Mouse (Mus musculus) olfactory bulb, adult 2 months (tissue): ENCODE results near the gene 1700047I17Rik2. TPM values are rescaled to one million over a fixed set of nuclear protein-coding genes. Genes with fewer than 3 reads are reported as not detected.

Source experiments
- polyA plus RNA-seq: library from polyadenylated mRNA; stranded (reverse); fragments of >200 nt; gene quantifications from 2 replicates; pipeline ENCODE4 v1.2.4, GENCODE M21; 2012; ENCODE audit warnings: low replicate concordance; ENCODE audit not compliant: missing spikeins, insufficient read depth, insufficient read length

Gene 1700047I17Rik2
- polyA plus RNA-seq, 1 experiment: not detected

Other genes with a start within 250 kb of the 1700047I17Rik2 start
- gene Gm20403, start 213.1 kb upstream of the 1700047I17Rik2 start, polyA plus RNA-seq: not detected in 2 replicates
- gene Baz1a, start 185.2 kb upstream of the 1700047I17Rik2 start, polyA plus RNA-seq: not detected in 2 replicates
- gene 2700097O09Rik, start 119.5 kb upstream of the 1700047I17Rik2 start, polyA plus RNA-seq: not detected in 2 replicates
- 183 TPM in 1 of 2 replicates, not detected in the other for gene Srp54a, start 119.3 kb upstream of the 1700047I17Rik2 start, polyA plus RNA-seq
- gene Fam177a, start 75.1 kb upstream of the 1700047I17Rik2 start, polyA plus RNA-seq: not detected in 2 replicates
- gene Srp54b, start 44.5 kb upstream of the 1700047I17Rik2 start, polyA plus RNA-seq: not detected in 2 replicates
- not detected in 2 replicates for gene Srp54c, start 30.6 kb downstream of the 1700047I17Rik2 start, polyA plus RNA-seq
- not detected in 2 replicates for gene 1110008L16Rik, start 100.0 kb downstream of the 1700047I17Rik2 start, polyA plus RNA-seq
- not detected in 2 replicates for gene Ppp2r3c, start 103.4 kb downstream of the 1700047I17Rik2 start, polyA plus RNA-seq
- gene Psma6, start 184.6 kb downstream of the 1700047I17Rik2 start, polyA plus RNA-seq: not detected in 2 replicates